Mouse (Mus musculus) gastrocnemius, postnatal 36 days (tissue): Measurements from ENCODE around the gene Ugt1a8. TPM values are rescaled to one million over a fixed set of nuclear protein-coding genes. Genes with fewer than 3 reads are reported as not detected.
"Not testable (repeated sequence)": the region's sequence is repeated elsewhere in the genome, so short reads cannot be mapped to it uniquely, and the experiment has no call there.

Experiments used
- DNase-seq, 2 experiments: peaks; one replicate each; pipeline ENCODE4 v3.0.0; 2022
- intact Hi-C: fragments of 180-260 bp; cut with DNase I; formaldehyde crosslinking; loops from one replicate; pipeline ENCODE4 v1.15.1; 2025
- total RNA-seq, 2 experiments: library from RNA; stranded (reverse); gene quantifications; 2 replicates each; pipeline ENCODE4 v1.2.3; 2021

The Ugt1a8 gene
- total RNA-seq, 2 experiments from 2014 or later = not detected

GRCm38 (mm10) chr1:88165711-88166110 is 78.1 kb downstream of the Ugt1a8 start, which contains the start of gene Ugt1a5:
Gene Ugt1a5 (plus strand): TSS chr1:88166012.
- intact Hi-C loops = no loop called here
- DNase-seq = no peak

GRCm38 (mm10) chr1:88172190-88172589 is 84.6 kb downstream of the Ugt1a8 start:
- intact Hi-C loops, DNase-seq: not testable (repeated sequence)

GRCm38 (mm10) chr1:88179657-88180056 is 92.0 kb downstream of the Ugt1a8 start:
- intact Hi-C loops = no loop called here
- no peak for DNase-seq

DNA sequence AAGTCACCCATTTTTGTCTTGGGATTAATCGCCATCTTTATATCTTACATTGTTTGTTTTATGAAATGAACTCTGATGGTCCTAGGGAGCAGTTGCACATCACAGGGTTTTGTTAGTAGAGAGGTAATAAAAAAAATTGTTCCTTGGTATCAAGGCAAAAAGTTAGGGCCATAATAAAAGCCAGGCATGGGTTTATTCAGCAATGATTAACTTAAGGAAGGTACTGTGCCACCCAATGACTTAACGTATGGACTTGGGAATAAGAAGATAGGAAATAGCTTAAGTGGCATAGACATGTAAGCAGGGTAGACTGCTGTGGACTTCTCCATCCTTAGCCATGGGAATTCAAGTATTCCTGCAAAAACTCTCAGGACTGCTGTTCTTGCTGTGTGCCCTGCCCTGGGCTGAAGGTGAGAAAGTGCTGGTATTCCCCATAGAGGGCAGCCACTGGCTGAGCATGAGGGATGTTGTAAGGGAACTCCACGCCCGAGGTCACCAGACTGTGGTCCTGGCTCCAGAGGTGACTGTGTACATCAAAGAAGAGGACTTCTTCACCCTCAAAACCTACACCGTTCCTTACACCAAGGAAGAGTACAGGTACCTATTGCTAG is 98.8 kb downstream of the Ugt1a8 start:
- intact Hi-C loops = no loop called here
- DNase-seq = no peak

DNA sequence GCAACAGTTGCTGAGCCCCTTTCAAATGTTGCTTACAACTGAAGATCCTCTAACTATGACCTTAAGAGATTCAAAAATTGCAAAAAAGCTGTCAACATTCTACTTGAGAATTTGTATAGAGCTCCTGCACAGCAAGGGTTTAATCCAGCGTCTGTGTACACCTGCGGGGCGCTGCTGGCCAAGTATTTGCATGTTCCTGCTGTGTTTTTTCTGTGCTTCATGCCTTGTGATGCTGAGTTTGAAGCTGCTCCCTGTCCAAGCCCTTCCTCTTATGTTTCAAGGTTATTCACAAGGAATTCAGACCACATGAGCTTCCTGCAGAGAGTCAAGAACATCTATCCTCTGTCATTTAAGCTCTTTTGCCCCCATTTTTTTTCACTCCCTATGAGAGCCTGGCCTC is 104.5 kb downstream of the Ugt1a8 start:
- intact Hi-C loops = no loop called here

GRCm38 (mm10) chr1:88195687-88196086 is 108.1 kb downstream of the Ugt1a8 start:
- DNase-seq = no peak
- intact Hi-C loops = no loop called here

More for the DNA sequence above, 104.5 kb downstream of the Ugt1a8 start:
- no peak for DNase-seq

GRCm38 (mm10) chr1:88197443-88197842 is 109.8 kb downstream of the Ugt1a8 start:
- DNase-seq = no peak
- intact Hi-C loops = no loop called here

DNA sequence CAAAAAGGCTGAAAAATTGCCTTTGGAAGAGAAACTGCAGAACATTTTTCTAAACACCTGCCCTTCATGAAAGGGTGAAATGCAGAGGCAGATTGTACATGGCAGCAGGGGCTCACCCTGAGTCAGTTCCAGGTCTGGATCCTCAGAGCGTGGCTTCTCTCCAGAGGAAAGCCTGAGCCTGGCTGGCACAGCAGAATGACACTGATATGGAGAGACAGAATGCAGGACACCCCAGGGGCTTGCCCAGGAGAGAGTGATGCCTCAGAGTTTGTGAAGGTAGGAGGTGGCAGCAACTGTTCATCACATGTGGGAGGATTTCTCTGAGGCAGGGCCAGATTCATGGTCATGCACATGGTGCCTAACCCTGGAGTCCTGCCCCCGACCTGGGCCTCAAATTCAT is 112.4 kb downstream of the Ugt1a8 start:
- intact Hi-C loops = no loop called here
- DNase-seq = no peak

DNA sequence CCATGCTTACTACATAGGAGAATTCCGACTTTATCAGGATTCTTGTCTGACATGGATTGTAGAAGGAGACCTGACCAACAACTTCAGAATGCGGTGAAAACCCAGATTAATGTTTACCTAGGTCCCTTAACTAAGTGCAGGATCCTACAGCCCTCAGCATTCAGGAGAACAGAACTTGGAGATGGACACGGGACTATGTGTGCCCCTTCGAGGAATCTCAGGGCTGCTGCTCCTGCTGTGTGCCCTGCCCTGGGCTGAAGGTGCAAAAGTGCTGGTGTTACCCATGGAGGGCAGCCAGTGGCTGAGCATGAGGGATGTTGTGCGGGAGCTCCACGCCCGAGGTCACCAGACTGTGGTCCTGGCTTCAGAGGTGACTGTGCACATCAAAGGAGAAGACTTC is 112.8 kb downstream of the Ugt1a8 start, which contains the start of gene Ugt1a2:
TSS of gene Ugt1a2 (plus strand) at position 146 of the 400 bp plus-strand sequence.
- intact Hi-C loops = no loop called here

GRCm38 (mm10) chr1:88205294-88205922 is 117.8 kb downstream of the Ugt1a8 start, which contains the start of gene Dnajb3:
Gene Dnajb3 (minus strand): TSS chr1:88205782.
- peak in 1 of 2 experiments; percentile 54 for DNase-seq
- intact Hi-C loops = no loop called here

More for the DNA sequence above, 112.8 kb downstream of the Ugt1a8 start, which contains the start of gene Ugt1a2:
- DNase-seq = no peak

GRCm38 (mm10) chr1:88206843-88207479 is 119.3 kb downstream of the Ugt1a8 start:
- intact Hi-C loops = no loop called here
- DNase-seq = no peak

GRCm38 (mm10) chr1:88211812-88212211 is 124.2 kb downstream of the Ugt1a8 start, which contains the start of gene Ugt1a1:
Gene Ugt1a1 (plus strand): TSS chr1:88211959.
- intact Hi-C loops = no loop called here
- no peak for DNase-seq

- DNase-seq = peak in 1 of 2 experiments; percentile 8
- intact Hi-C loops = no loop called here
Observed at GRCm38 (mm10) chr1:88212341-88213045, 124.9 kb downstream of the Ugt1a8 start.

GRCm38 (mm10) chr1:88213061-88213460 is 125.4 kb downstream of the Ugt1a8 start:
- DNase-seq = no peak
- intact Hi-C loops = no loop called here

GRCm38 (mm10) chr1:88213766-88214461 is 126.3 kb downstream of the Ugt1a8 start:
- peak in 1 of 2 experiments; percentile 8 for DNase-seq
- intact Hi-C loops = no loop called here

GRCm38 (mm10) chr1:88214462-88214952 is 126.9 kb downstream of the Ugt1a8 start:
- no peak for DNase-seq
- intact Hi-C loops = no loop called here

DNA sequence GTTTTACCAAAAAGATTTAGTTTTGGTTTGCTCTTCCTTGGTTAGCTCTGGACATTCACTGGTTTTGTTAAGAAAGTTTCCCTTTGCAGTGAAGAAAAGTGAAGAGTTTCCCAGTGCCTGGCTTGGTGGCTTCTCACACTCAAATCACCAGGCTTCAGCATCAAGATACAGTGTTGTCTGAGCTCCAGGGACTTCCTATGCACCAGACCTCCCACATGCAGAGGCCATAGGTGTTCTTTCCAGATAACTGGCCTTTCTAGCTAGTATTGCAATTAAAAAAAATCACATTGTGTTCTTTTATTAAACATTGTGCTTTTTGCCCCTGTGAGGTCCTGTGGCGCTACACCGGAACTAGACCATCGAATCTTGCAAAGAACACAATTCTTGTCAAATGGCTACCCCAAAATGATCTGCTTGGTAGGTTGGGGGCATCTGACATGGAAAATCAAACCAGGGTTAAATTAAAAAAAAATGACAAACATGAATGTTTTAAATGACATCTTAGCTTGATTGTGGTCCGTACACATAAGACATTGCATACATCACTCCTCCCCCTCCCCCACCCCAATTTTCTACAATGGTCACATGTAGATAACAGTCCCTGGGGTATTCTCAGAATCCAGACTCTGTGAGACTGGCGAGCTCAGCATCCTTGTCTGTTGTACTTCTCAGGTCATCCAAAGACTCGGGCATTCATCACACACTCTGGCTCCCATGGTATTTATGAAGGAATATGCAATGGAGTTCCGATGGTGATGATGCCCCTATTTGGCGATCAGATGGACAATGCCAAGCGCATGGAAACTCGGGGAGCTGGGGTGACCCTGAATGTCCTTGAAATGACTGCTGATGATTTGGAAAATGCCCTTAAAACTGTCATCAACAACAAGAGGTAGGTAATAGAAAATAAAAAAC is 128.1 kb downstream of the Ugt1a8 start:
- intact Hi-C loops = no loop called here
- DNase-seq = no peak

DNA sequence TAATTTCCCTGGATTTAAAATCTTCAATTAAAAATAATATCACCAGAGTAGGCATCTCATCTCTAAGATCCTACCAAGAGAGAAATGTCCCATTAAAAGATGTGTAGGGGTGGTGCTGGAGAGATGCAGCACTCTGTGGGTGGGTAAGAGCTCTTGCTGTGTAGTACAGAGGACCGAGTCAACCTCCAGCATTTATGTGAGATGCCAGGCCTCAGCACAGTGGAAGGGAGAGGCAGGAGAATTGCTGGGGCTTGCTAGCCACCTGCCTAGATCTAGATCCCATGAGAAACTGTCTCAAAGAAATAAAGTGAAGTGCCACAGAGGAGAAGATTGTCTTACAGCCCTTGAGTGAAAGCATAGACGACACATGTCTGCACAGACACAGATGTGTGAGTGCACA is 128.9 kb downstream of the Ugt1a8 start:
- intact Hi-C loops = no loop called here

GRCm38 (mm10) chr1:88217144-88217543 is 129.5 kb downstream of the Ugt1a8 start:
- intact Hi-C loops = no loop called here
- no peak for DNase-seq

More for the DNA sequence above, 128.9 kb downstream of the Ugt1a8 start:
- DNase-seq = no peak
